Mouse (Mus musculus): Measurements from ENCODE around the gene Spsb2. TPM values are rescaled to one million over a fixed set of nuclear protein-coding genes. Genes with fewer than 3 reads are reported as not detected.
"Not testable (repeated sequence)": the region's sequence is repeated elsewhere in the genome, so short reads cannot be mapped to it uniquely, and the experiment has no call there.

The Spsb2 gene
- polyA plus RNA-seq, 1 experiment from 2014 or later = 27.4 TPM

GRCm38 (mm10) chr6:124809775-124810538, 1.5 kb downstream of the Spsb2 start:
- 50% methylated on average over 14 of the region's 14 CpGs for WGBS
- DNase-seq (ENCODE audit: low spot score) = no peak
- peak overlapping the region; percentile 99 for H3K4me2 ChIP-seq (ENCODE audit: low read length)
- ATAC-seq (replicated peaks; ENCODE audit: low FRiP score, low read depth) = no peak
- no peak for TF ChIP-seq CTCF (IDR thresholded peaks at IDR 0.05; ENCODE audit: low read depth)
- peaks cover 6% of the 10 kb centered on the region; the same call in 1 of the 2 replicates for H3K36me3 ChIP-seq (ENCODE audit: insufficient read depth, low read length)
- no peaks in the 10 kb centered on the region for H3K27me3 ChIP-seq (ENCODE audit: insufficient read depth, low read length)
- H3K9ac ChIP-seq (ENCODE audit: low read depth, low read length) = peak overlapping the region; percentile 72
- H3K4me1 ChIP-seq (replicated peaks; ENCODE audit: insufficient read depth, low read length) = peaks cover 32% of the 10 kb centered on the region; the same call in 1 of the 2 replicates
- H3K9me3 ChIP-seq (replicated peaks; ENCODE audit: low read length) = no peaks in the 10 kb centered on the region
- peak overlapping the region; percentile 95 for H3K27ac ChIP-seq
- H3K4me3 ChIP-seq (replicated peaks; ENCODE audit: low read depth, low read length) = peak overlapping the region; percentile 64

GRCm38 (mm10) chr6:124810566-124811402, 2.3 kb downstream of the Spsb2 start:
- Histone ChIP-seq H3K4me1 (replicated peaks; ENCODE audit: insufficient read depth, low read length) (peaks cover 32% of the 10 kb centered on the region; the same call in 1 of the 2 replicates), H3K9ac (ENCODE audit: low read depth, low read length) (peak overlapping the region; percentile 72; the same call in 1 of the 2 replicates)
- ATAC-seq (replicated peaks; ENCODE audit: low FRiP score, low read depth); H3K9me3 ChIP-seq (replicated peaks; ENCODE audit: low read length); H3K36me3 ChIP-seq (ENCODE audit: insufficient read depth, low read length); H3K4me2 ChIP-seq (ENCODE audit: low read length); H3K4me3 ChIP-seq (replicated peaks; ENCODE audit: low read depth, low read length); H3K27me3 ChIP-seq (ENCODE audit: insufficient read depth, low read length); DNase-seq (ENCODE audit: low spot score); H3K27ac ChIP-seq: not testable (repeated sequence)
- WGBS = 79% methylated on average over 10 of the region's 11 CpGs

GRCm38 (mm10) chr6:124811403-124811665, 2.9 kb downstream of the Spsb2 start:
- no peak overlapping the region for H3K27ac ChIP-seq
- peaks cover 31% of the 10 kb centered on the region; the same call in 1 of the 2 replicates for H3K4me1 ChIP-seq (replicated peaks; ENCODE audit: insufficient read depth, low read length)
- H3K27me3 ChIP-seq (ENCODE audit: insufficient read depth, low read length) = no peaks in the 10 kb centered on the region
- no peak overlapping the region for H3K9ac ChIP-seq (ENCODE audit: low read depth, low read length)
- H3K9me3 ChIP-seq (replicated peaks; ENCODE audit: low read length) = no peaks in the 10 kb centered on the region
- H3K4me2 ChIP-seq (ENCODE audit: low read length) = no peak overlapping the region
- TF ChIP-seq CTCF (IDR thresholded peaks at IDR 0.05; ENCODE audit: low read depth) = no peak
- peaks cover 6% of the 10 kb centered on the region; the same call in 1 of the 2 replicates for H3K36me3 ChIP-seq (ENCODE audit: insufficient read depth, low read length)
- 64% methylated on average over 4 of the region's 4 CpGs for WGBS
- H3K4me3 ChIP-seq (replicated peaks; ENCODE audit: low read depth, low read length) = no peak overlapping the region
- no peak for DNase-seq (ENCODE audit: low spot score)
- no peak for ATAC-seq (replicated peaks; ENCODE audit: low FRiP score, low read depth)

- no peak for DNase-seq (ENCODE audit: low spot score)
- Histone ChIP-seq H3K4me1 (replicated peaks; ENCODE audit: insufficient read depth, low read length) (peaks cover 26% of the 10 kb centered on the region; the same call in 1 of the 2 replicates), H3K27ac (no peak overlapping the region), H3K9me3 (replicated peaks; ENCODE audit: low read length) (no peaks in the 10 kb centered on the region), H3K9ac (ENCODE audit: low read depth, low read length) (no peak overlapping the region), H3K4me2 (ENCODE audit: low read length) (peak overlapping the region; percentile 62), H3K4me3 (replicated peaks; ENCODE audit: low read depth, low read length) (peak overlapping the region; percentile 74), H3K36me3 (ENCODE audit: insufficient read depth, low read length) (peaks cover 7% of the 10 kb centered on the region; the same call in 1 of the 2 replicates), H3K27me3 (ENCODE audit: insufficient read depth, low read length) (no peaks in the 10 kb centered on the region)
- WGBS = 79% methylated on average over 24 of the region's 24 CpGs
- no peak for ATAC-seq (replicated peaks; ENCODE audit: low FRiP score, low read depth)
- no peak for TF ChIP-seq CTCF (IDR thresholded peaks at IDR 0.05; ENCODE audit: low read depth)
These were observed 3.5 kb downstream of the Spsb2 start for GRCm38 (mm10) chr6:124811701-124812560.

GRCm38 (mm10) chr6:124812848-124813247, 4.4 kb downstream of the Spsb2 start:
- DNase-seq (ENCODE audit: low spot score) (no peak), ATAC-seq (replicated peaks; ENCODE audit: low FRiP score, low read depth) (no peak)
- 19% methylated on average over 9 of the region's 9 CpGs for WGBS
- H3K9me3 ChIP-seq (replicated peaks; ENCODE audit: low read length) = no peaks in the 10 kb centered on the region
- H3K4me2 ChIP-seq (ENCODE audit: low read length) = peak overlapping the region; percentile 62
- H3K27me3 ChIP-seq (ENCODE audit: insufficient read depth, low read length) = no peaks in the 10 kb centered on the region
- H3K27ac ChIP-seq = peak overlapping the region; percentile 86; the same call in 1 of the 2 replicates
- H3K9ac ChIP-seq (ENCODE audit: low read depth, low read length) = peak overlapping the region; percentile 81
- TF ChIP-seq CTCF (IDR thresholded peaks at IDR 0.05; ENCODE audit: low read depth) = no peak
- peak overlapping the region; percentile 74 for H3K4me3 ChIP-seq (replicated peaks; ENCODE audit: low read depth, low read length)
- H3K36me3 ChIP-seq (ENCODE audit: insufficient read depth, low read length) = peaks cover 16% of the 10 kb centered on the region; the same call in 1 of the 2 replicates
- H3K4me1 ChIP-seq (replicated peaks; ENCODE audit: insufficient read depth, low read length) = peaks cover 26% of the 10 kb centered on the region; the same call in 1 of the 2 replicates
